8 mouse cellular contexts compared by ENCODE assay signal in genomic region chr1:182983496-182984127, GRCm38 (mm10). TPM values are rescaled to one million over a fixed set of nuclear protein-coding genes. Genes with fewer than 3 reads are reported as not detected.
DNase-seq lines count a peak whose midpoint lies in the region; ATAC-seq and TF ChIP-seq lines count a peak whose summit lies in the region.

No protein-coding gene starts in this region.

- DNase-seq in kidney, postnatal 0 days (ENCODE audit: low spot score): peak; percentile 34
- no peak for DNase-seq in kidney, postnatal 14 days
- DNase-seq in limb, embryonic 10.5 days (ENCODE audit: low spot score): peak; percentile 60
- DNase-seq in spleen, postnatal 10 days (ENCODE audit: low spot score in 2 of 2): no peak
- DNase-seq in T-cell, adult 2 months (ENCODE audit: low spot score): no peak
- DNase-seq in left cerebral cortex, postnatal 14 days (ENCODE audit: low spot score in 2 of 2): no peak

- intact Hi-C loops in left cerebral cortex, postnatal 14 days (cut with DNase I): no loop called here

- TF ChIP-seq CTCF in kidney, postnatal 0 days (IDR thresholded peaks at IDR 0.05; ENCODE audit: low read depth): no peak

- ATAC-seq in kidney, postnatal 0 days (replicated peaks; ENCODE audit: low FRiP score, low read depth): no peak
- peak; percentile 45; the same call in 1 of the 2 replicates for ATAC-seq in forebrain, embryonic 12.5 days (ENCODE audit: low FRiP score)
- peak; percentile 44; the same call in 1 of the 2 replicates for ATAC-seq in neural tube, embryonic 13.5 days (ENCODE audit: low read depth)

- H3K4me3 ChIP-seq in kidney, postnatal 0 days (replicated peaks; ENCODE audit: low read depth, low read length): no peak overlapping the region
- peak overlapping the region; percentile 33 for H3K4me3 ChIP-seq in forebrain, embryonic 12.5 days (replicated peaks)
- peak overlapping the region; percentile 37 for H3K4me3 ChIP-seq in limb, embryonic 10.5 days
- peak overlapping the region; percentile 30 for H3K4me3 ChIP-seq in neural tube, embryonic 13.5 days

- peak overlapping the region; percentile 50 for H3K4me2 ChIP-seq in kidney, postnatal 0 days (ENCODE audit: low read length)
- peak overlapping the region; percentile 61 for H3K4me2 ChIP-seq in forebrain, embryonic 12.5 days
- peak overlapping the region; percentile 58 for H3K4me2 ChIP-seq in neural tube, embryonic 13.5 days

- no peaks in the 10 kb centered on the region for H3K36me3 ChIP-seq in kidney, postnatal 0 days (ENCODE audit: insufficient read depth, low read length)
- H3K36me3 ChIP-seq in forebrain, embryonic 12.5 days (replicated peaks): no peaks in the 10 kb centered on the region
- no peaks in the 10 kb centered on the region for H3K36me3 ChIP-seq in limb, embryonic 10.5 days
- no peaks in the 10 kb centered on the region for H3K36me3 ChIP-seq in neural tube, embryonic 13.5 days

- 0 out of 2 replicates have a peak, but pooled peaks cover 6% of the 10 kb centered on the region for H3K4me1 ChIP-seq in kidney, postnatal 0 days (replicated peaks; ENCODE audit: insufficient read depth, low read length)
- H3K4me1 ChIP-seq in forebrain, embryonic 12.5 days: peaks cover 9% of the 10 kb centered on the region
- peaks cover 12% of the 10 kb centered on the region for H3K4me1 ChIP-seq in limb, embryonic 10.5 days
- H3K4me1 ChIP-seq in neural tube, embryonic 13.5 days (replicated peaks): peaks cover 12% of the 10 kb centered on the region

- H3K27ac ChIP-seq in kidney, postnatal 0 days: no peak overlapping the region
- H3K27ac ChIP-seq in forebrain, embryonic 12.5 days: peak overlapping the region; percentile 58
- peak overlapping the region; percentile 87 for H3K27ac ChIP-seq in limb, embryonic 10.5 days
- peak overlapping the region; percentile 72 for H3K27ac ChIP-seq in neural tube, embryonic 13.5 days (replicated peaks)

- no peaks in the 10 kb centered on the region for H3K27me3 ChIP-seq in kidney, postnatal 0 days (ENCODE audit: insufficient read depth, low read length)
- peaks cover 22% of the 10 kb centered on the region for H3K27me3 ChIP-seq in forebrain, embryonic 12.5 days
- H3K27me3 ChIP-seq in limb, embryonic 10.5 days (ENCODE audit: low read depth, poor library complexity, severe bottlenecking): peaks cover 6% of the 10 kb centered on the region; the same call in 1 of the 2 replicates
- H3K27me3 ChIP-seq in neural tube, embryonic 13.5 days: no peaks in the 10 kb centered on the region; the same call in 1 of the 2 replicates

- WGBS in kidney, postnatal 0 days: 45% methylated on average over 14 of the region's 14 CpGs
- WGBS in forebrain, embryonic 12.5 days: 56% methylated on average over 14 of the region's 14 CpGs
- WGBS in limb, embryonic 10.5 days: 59% methylated on average over 14 of the region's 14 CpGs
- 65% methylated on average over 14 of the region's 14 CpGs for whole genome bisulfite sequencing in neural tube, embryonic 13.5 days

- H3K9me3 ChIP-seq in kidney, postnatal 0 days (replicated peaks; ENCODE audit: low read length): no peaks in the 10 kb centered on the region
- no peaks in the 10 kb centered on the region for H3K9me3 ChIP-seq in forebrain, embryonic 12.5 days
- H3K9me3 ChIP-seq in limb, embryonic 10.5 days (replicated peaks): no peaks in the 10 kb centered on the region
- no peaks in the 10 kb centered on the region for H3K9me3 ChIP-seq in neural tube, embryonic 13.5 days

- H3K9ac ChIP-seq in kidney, postnatal 0 days (ENCODE audit: low read depth, low read length): peak overlapping the region; percentile 15; the same call in 1 of the 2 replicates
- H3K9ac ChIP-seq in forebrain, embryonic 12.5 days: peak overlapping the region; percentile 40; the same call in 1 of the 2 replicates
- peak overlapping the region; percentile 66 for H3K9ac ChIP-seq in neural tube, embryonic 13.5 days

RNA-seq across cellular contexts. Expression of gene Tlr5, which starts 29.0 kb away (rescaled TPM):
- polyA plus RNA-seq in kidney, postnatal 0 days (2015; fragmentation: Nextera tagmentation; extraction: Ambion mirVana): 0.74 and 1.2 TPM in 2 replicates
- 0.17 and 0.31 TPM in 2 replicates for polyA plus RNA-seq in forebrain, embryonic 12.5 days (2016; fragmentation: Nextera tagmentation; extraction: Ambion mirVana)
- polyA plus RNA-seq in limb, embryonic 10.5 days (2016; fragmentation: Nextera tagmentation; extraction: Ambion mirVana): 0.33 and 0.69 TPM in 2 replicates
- polyA plus RNA-seq in neural tube, embryonic 13.5 days (2015; fragmentation: Nextera tagmentation; extraction: Ambion mirVana): 0.39 and 0.58 TPM in 2 replicates
- total RNA-seq in left cerebral cortex, postnatal 14 days (2021): under 1 TPM; 0.44 to 0.70 TPM

Comparison
In these comparisons a context has a peak if more than half of its experiments do, and no peak if none do; other contexts are left out.
1. DNase-seq: peak in kidney, postnatal 0 days (single experiment) and limb, embryonic 10.5 days (single experiment); none in kidney, postnatal 14 days (single experiment), spleen, postnatal 10 days (0 of 2), T-cell, adult 2 months (single experiment) and left cerebral cortex, postnatal 14 days (0 of 2).
2. H3K9ac ChIP-seq: peak in every context shown above with its lines; median percentile 66 in neural tube, embryonic 13.5 days; 40 in forebrain, embryonic 12.5 days; 15 in kidney, postnatal 0 days.
3. Peak in every context shown above with its lines, with median percentiles within 50 percentile points of each other: H3K4me2 ChIP-seq.